Mouse (Mus musculus): ENCODE data around the gene Gm10717.
"Not testable (repeated sequence)": the region's sequence is repeated elsewhere in the genome, so short reads cannot be mapped to it uniquely, and the experiment has no call there.

Gene Gm10717

DNA sequence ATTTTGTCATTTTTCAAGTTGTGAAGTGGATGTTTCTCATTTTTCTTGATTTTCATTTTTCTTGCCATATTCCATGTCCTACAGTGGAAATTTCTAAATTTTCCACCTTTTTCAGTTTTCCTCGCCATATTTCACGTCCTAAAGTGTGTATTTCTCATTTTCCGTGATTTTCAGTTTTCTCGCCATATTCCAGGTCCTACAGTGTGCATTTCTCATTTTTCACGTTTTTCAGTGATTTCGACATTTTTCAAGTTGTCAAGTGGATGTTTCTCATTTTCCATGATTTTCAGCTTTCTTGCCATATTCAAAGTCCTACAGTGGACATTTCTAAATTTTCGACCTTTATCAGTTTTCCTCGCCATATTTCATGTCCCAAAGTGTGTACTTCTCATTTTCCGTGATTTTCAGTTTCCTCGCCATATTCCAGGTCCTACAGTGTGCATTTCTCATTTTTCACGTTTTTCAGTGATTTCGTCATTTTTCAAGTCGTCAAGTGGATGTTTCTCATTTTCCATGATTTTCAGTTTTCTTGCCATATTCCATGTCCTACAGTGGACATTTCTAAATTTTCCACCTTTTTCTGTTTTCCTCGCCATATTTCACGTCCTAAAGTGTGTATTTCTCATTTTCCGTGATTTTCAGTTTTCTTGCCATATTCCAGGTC, 1.1 kb upstream of the Gm10717 start:
- DNase-seq (ENCODE audit: low spot score in 2 of 2) = peak; percentile 65 to 87

DNA sequence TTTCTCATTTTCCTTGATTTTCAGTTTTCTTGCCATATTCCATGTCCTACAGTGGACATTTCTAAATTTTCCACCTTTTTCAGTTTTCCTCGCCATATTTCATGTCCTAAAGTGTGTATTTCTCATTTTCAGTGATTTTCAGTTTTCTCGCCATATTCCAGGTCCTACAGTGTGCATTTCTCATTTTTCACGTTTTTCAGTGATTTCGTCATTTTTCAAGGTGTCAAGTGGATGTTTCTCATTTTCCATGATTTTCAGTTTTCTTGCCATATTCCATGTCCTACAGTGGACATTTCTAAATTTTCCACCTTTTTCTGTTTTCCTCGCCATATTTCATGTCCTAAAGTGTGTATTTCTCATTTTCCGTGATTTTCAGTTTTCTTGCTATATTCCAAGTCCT, 436 bp downstream of the Gm10717 start:
- DNase-seq (ENCODE audit: low spot score in 2 of 2) = peak; percentile 87 to 88

DNA sequence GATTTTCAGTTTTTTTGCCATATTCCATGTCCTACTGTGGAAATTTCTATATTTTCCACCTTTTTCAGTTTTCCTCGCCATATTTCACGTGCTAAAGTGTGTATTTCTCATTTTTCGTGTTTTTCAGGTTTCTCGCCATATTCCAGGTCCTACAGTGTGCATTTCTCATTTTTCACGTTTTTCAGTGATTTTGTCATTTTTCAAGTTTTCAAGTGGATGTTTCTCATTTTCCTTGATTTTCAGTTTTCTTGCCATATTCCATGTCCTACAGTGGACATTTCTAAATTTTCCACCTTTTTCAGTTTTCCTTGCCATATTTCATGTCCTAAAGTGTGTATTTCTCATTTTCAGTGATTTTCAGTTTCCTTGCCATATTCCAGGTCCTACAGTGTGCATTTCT, 919 bp downstream of the Gm10717 start:
- DNase-seq (ENCODE audit: low spot score in 2 of 2) = not testable (repeated sequence)

DNA sequence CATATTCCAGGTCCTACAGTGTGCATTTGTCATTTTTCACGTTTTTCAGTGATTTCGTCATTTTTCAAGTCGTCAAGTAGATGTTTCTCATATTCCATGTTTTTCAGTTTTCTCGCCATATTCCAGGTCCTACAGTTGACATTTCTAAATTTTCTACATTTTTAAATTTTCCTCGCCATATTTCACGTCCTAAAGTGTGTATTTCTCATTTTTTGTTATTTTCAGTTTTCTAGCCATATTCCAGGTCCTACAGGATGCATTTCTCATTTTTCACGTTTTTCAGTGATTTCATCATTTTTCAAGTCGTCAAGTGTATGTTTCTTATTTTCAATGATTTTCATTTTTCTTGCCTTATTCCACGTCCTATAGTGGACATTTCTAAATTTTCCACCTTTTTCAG, 1.5 kb downstream of the Gm10717 start:
- DNase-seq (ENCODE audit: low spot score in 2 of 2) = not testable (repeated sequence)

DNA sequence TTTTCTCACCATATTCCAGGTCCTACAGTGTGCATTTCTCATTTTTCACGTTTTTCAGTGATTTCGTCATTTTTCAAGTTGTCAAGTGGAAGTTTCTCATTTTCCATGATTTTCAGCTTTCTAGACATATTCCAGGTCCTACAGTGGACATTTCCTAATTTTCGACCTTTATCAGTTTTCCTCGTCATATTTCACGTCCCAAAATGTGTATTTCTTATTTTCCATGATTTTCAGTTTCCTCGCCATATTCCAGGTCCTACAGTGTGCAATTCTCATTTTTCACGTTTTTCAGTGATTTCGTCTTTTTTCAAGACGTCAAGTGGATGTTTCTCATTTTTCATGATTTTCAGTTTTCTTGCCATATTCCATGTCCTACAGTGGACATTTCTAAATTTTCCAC, 2.0 kb downstream of the Gm10717 start:
- not testable (repeated sequence) for DNase-seq (ENCODE audit: low spot score in 2 of 2)

DNA sequence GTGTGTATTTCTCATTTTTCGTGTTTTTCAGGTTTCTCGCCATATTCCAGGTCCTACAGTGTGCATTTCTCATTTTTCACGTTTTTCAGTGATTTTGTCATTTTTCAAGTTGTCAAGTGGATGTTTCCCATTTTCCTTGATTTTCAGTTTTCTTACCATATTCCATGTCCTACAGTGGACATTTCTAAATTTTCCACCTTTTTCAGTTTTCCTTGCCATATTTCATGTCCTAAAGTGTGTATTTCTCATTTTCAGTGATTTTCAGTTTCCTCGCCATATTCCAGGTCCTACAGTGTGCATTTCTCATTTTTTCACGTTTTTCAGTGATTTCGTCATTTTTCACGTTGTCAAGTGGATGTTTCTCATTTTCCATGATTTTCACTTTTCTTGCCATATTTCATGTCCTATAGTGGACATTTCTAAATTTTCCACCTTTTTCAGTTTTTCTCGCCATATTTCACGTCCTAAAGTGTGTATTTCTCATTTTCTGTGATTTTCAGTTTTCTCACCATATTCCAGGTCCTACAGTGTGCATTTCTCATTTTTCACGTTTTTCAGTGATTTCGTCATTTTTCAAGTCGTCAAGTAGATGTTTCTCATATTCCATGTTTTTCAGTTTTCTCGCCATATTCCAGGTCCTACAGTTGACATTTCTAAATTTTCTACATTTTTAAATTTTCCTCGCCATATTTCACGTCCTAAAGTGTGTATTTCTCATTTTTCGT, 4.2 kb downstream of the Gm10717 start:
- DNase-seq (ENCODE audit: low spot score in 2 of 2) = peak; percentile 42 to 62

DNA sequence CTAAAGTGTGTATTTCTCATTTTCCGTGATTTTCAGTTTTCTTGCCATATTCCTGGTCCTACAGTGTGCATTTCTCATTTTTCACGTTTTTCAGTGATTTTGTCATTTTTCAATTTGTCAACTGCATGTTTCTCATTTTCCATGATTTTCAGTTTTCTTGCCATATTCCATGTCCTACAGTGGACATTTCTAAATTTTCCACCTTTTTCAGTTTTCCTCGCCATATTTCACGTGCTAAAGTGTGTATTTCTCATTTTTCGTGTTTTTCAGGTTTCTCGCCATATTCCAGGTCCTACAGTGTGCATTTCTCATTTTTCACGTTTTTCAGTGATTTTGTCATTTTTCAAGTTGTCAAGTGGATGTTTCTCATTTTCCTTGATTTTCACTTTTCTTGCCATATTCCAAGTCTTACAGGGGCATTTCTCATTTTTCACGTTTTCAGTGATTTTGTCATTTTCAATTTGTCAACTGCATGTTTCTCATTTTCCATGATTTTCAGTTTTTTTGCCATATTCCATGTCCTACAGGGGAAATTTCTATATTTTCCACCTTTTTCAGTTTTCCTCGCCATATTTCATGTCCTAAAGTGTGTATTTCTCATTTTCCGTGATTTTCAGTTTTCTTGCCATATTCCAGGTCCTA, 5.6 kb downstream of the Gm10717 start:
- DNase-seq (ENCODE audit: low spot score in 2 of 2) = not testable (repeated sequence)

DNA sequence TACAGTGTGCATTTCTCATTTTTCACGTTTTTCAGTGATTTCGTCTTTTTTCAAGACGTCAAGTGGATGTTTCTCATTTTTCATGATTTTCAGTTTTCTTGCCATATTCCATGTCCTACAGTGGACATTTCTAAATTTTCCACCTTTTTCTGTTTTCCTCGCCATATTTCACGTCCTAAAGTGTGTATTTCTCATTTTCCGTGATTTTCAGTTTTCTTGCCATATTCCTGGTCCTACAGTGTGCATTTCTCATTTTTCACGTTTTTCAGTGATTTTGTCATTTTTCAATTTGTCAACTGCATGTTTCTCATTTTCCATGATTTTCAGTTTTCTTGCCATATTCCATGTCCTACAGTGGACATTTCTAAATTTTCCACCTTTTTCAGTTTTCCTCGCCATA, 9.1 kb downstream of the Gm10717 start, which contains the start of gene Gm17535:
Gm17535 (plus strand) TSS at position 301 of the 400 bp plus-strand sequence.
- DNase-seq (ENCODE audit: low spot score in 2 of 2) = not testable (repeated sequence)

DNA sequence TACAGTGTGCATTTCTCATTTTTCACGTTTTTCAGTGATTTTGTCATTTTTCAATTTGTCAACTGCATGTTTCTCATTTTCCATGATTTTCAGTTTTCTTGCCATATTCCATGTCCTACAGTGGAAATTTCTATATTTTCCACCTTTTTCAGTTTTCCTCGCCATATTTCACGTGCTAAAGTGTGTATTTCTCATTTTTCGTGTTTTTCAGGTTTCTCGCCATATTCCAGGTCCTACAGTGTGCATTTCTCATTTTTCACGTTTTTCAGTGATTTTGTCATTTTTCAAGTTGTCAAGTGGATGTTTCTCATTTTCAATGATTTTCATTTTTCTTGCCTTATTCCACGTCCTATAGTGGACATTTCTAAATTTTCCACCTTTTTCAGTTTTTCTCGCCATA, 11.4 kb downstream of the Gm10717 start, which contains the start of gene Gm10715:
Gm10715 (plus strand) TSS at position 301 of the 400 bp plus-strand sequence.
- not testable (repeated sequence) for DNase-seq (ENCODE audit: low spot score in 2 of 2)

DNA sequence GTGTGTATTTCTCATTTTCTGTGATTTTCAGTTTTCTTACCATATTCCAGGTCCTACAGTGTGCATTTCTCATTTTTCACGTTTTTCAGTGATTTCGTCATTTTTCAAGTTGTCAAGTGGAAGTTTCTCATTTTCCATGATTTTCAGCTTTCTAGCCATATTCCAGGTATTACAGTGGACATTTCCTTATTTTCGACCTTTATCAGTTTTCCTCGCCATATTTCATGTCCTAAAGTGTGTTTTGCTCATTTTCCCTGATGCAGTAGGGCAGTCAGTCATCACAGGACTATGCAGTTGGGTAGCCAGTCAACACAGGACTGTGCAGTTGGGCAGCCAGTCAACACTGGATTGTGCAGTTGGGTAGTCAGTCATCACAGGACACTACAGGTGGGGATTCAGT, 12.9 kb downstream of the Gm10717 start:
- not testable (repeated sequence) for DNase-seq (ENCODE audit: low spot score in 2 of 2)
